Mouse (Mus musculus) small intestine, adult 2 months (tissue): Measurements from ENCODE around the gene Lrrfip1.

Experiments used
- CTCF ChIP-seq: fragments of 200-500 bp; IDR thresholded peaks from 2 replicates; pipeline ENCODE4 v1.5.1; 2012; ENCODE audit warnings: low read depth, mild to moderate bottlenecking, control low read depth, inconsistent platforms, low read length, moderate library complexity, mixed read lengths; ENCODE audit not compliant: insufficient replicate concordance, insufficient read length; ENCODE audit errors: extremely low read depth
- POLR2A ChIP-seq: fragments of 200-500 bp; IDR thresholded peaks from 2 replicates; pipeline ENCODE4 v1.6.1; 2012; ENCODE audit warnings: low read depth, mild to moderate bottlenecking, control low read depth, inconsistent platforms, low read length, moderate library complexity

DNA sequence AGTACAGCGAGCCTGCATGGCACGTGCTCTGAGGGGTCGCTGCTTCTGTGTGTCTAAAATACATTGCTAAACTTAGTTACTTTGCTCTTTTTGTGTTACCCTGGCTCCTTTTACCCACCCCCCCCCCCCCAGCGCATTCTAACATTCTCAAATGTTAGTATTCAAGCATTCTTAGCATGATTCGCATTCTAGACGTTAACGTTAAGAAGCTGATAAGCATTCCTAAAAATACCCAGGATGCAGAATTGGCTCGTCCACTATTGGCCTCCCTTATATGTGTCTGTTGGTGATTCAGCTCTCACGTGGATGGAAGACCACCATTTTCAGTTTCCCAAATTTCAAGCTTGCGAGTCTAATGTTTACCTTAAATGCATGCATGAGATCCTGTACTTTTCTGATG, 86.5 kb downstream of the Lrrfip1 start:
- no peak for TF ChIP-seq CTCF
- TF ChIP-seq POLR2A, result no peak
